Mouse (Mus musculus) stomach, postnatal 0 days (tissue): ENCODE measurements at regions not wholly inside any gene's neighbourhood (a gene's known extent, or its start where the extent isn't known, plus 50 kb on each side); places are given as distances from the start of the nearest gene placed in this dataset.

Experiments
- CTCF ChIP-seq: IDR thresholded peaks from 2 replicates; pipeline ENCODE4 v1.5.1; 2016; ENCODE audit warnings: antibody characterized with exemption, low read depth, mild to moderate bottlenecking, moderate library complexity
- EP300 ChIP-seq: optimal IDR thresholded peaks from 2 replicates; pipeline ENCODE3; 2016; ENCODE audit warnings: antibody characterized with exemption

GRCm38 (mm10) chr11:45464501-45464900 is 387.4 kb upstream of the Clint1 start:
- TF ChIP-seq CTCF (no peak), EP300 (no peak)
